Mouse (Mus musculus) thymus, postnatal 25 days (tissue): ENCODE data around the gene Olfr381.
"Not testable (repeated sequence)": the region's sequence is repeated elsewhere in the genome, so short reads cannot be mapped to it uniquely, and the experiment has no call there.

Experiments
- DNase-seq: peaks from one replicate; pipeline ENCODE4 v3.0.0; 2022

Olfr381 gene

DNA sequence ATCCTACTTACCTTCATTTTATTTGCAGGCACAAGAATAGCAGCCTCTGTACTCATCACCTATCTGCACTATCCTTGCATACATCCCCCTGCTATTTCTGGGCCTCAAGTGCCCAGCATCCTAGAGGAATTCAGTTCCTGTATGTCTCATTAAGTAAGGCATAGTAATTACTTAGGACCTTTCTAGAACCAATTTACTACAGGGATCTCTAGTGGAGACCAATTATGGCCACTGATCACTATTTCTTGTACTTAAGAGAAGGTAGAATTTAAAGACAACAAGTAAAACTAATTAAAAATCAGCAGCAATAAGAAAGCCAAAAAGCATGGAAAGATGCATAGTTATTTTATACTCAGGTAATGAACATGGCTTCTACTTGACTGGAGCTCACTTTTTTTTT is at the start of gene Olfr381:
Olfr381 (minus strand) TSS at position 101 of the 400 bp plus-strand sequence.
- DNase-seq, result no peak

DNA sequence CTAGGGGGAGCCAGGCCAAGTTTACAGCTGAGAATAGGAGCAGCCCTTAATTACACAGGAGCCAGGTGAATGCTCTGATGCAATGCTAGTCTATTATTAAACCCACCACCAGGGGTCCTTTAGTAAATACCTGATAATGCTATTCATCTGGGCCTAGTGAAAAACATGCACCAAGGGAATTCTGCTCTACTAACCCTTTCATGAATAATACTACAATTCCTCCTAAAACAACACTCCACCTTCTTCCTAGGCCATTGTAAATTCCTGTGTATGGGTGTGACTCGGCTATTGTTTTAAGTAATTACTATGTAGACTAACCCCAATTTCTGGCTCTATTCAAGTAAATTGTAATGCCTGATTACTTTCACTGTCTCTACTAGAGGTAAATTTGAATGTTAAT is 37.6 kb upstream of the Olfr381 start:
- DNase-seq, result not testable (repeated sequence)

DNA sequence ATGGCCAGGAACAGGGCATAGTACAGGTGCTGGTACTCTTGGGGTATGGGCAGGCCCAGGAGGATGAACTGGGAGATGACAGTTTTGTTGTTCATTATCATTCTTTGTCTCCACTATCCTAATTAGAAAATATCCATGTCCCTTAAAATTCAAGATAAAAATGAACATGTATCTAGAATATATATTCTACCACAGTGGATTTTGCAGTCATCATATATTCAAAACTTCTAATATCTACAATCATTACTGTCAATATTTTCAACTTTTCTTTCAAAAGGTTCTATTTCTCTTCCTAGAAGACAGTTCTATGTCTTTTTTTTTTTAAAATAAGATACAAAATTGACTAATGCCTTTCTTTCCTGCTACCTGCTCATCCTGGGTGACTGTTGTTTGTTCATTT is 25.7 kb upstream of the Olfr381 start, which contains the start of gene Olfr382:
Olfr382 (minus strand) TSS at position 101 of the 400 bp plus-strand sequence.
- DNase-seq, result no peak

DNA sequence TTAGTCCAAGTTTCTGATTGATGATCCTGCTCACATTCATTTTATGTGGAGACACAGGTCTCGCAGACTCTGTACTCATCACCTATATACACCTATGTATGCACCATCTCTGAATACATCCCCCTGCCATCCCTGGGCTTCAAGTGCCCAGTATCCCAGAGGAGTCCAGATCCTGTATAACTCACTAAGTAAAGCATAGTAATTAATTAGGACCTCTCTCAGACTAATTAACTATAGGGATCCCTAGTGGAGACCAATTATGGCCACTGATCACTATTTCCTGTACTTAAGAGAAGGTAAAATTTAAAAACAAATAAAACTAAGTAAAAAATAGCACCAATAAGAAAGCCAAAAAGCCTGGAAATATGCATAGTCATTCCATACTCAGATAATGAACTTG is 34.0 kb downstream of the Olfr381 start, which contains the start of gene Olfr380:
Olfr380 (minus strand) TSS at position 101 of the 400 bp plus-strand sequence.
- DNase-seq, result no peak
